Mouse (Mus musculus) spleen, adult 18-20 months (tissue): ENCODE data around the gene Wdr63.

ENCODE experiments used
- DNase-seq, 2 experiments: peaks; one replicate each; pipeline ENCODE4 v3.0.0; 2022; ENCODE audit warnings: mixed read lengths in 2 of 2

Gene Wdr63

GRCm38 (mm10) chr3:146107921-146108571 lies at the start of gene Wdr63:
Gene Wdr63 (minus strand): TSS chr3:146108130.
- DNase-seq = no peak

GRCm38 (mm10) chr3:146156811-146157210 lies 48.9 kb upstream of the Wdr63 start:
- DNase-seq = no peak

DNA sequence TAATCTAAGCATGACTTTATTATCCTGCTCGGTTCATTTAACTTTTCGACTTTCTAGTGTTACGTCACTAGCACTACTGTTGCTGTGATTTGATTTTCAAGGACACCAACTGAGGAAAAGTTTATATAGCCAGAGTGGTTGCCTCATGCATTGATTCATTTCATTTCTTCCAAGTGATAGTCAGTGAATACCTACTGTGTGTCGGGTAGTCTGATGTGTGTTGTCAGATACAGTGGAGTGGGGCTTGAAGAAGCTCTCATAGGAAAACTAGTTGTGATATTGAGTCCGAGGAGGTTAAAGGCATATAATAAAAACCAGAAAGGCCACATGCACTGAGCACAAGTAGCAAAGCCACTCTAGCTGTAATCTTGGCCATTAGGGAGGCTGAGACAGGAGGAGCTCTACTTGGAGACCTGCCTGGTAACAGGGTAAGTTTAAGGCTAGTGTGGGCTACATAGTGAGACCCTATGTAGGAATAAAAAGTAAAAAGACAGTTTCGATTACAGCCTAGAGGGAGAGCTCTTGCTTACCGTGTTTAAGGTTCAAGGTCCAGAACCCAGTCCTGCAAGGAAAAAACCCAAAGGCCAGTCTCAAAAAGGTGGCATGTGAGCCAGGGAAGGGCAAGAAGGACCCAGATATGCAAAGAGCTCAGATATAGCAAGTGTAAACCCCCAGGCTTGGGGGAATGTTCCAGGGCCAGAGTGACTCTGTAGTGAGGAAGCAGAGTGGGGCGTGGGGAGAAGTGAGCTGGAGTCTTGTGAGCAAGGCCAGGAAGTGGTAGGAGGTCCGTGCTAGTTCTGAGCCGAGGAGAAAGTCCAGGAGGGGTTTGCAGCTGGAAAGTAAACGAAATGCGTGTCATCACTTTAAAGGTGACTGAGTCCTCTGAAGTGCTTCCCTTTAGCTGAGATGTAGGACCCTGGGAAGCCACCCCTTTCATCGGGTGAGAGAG lies 48.0 kb upstream of the Wdr63 start:
- DNase-seq = no peak

DNA sequence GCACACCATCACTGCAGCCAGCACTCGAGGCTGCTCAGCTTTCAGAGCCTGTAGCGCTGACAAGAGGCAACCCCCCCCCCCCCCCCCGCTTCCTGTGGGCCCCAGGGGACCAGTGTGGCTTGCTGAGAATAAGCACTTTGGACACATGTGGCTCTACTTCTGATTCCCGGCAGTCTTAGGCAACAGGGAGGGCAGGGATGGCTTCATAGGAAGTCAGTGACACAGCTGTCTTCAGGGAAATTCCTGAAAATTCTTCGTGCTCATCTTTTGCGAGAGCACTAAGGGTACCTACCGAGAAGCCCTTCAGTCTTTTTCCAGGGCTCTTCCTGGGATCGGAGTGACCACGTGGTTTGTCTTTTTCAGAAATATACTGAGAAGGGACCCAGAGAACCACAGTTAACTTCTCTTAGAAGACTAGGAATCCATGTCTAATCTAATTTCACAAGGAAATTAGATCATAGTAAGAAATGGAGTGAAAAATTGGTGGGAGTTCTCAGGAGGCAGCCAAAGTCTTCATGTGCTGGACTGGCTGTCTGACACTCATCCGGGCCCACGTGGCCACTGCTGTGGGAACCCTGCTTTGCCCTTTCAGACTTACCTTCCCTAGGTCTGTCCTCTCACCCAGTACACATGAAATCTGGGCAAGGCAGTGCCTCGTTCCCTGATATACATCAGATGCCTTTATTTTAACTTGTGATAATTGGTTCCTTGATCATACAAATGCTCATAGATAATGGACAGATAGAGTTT lies 46.1 kb upstream of the Wdr63 start:
- DNase-seq = no peak

- DNase-seq = no peak
Observed at GRCm38 (mm10) chr3:146152913-146153312, 45.0 kb upstream of the Wdr63 start.

GRCm38 (mm10) chr3:146152348-146152747 lies 44.4 kb upstream of the Wdr63 start:
- peak in 1 of 2 experiments; percentile 24 for DNase-seq

DNA sequence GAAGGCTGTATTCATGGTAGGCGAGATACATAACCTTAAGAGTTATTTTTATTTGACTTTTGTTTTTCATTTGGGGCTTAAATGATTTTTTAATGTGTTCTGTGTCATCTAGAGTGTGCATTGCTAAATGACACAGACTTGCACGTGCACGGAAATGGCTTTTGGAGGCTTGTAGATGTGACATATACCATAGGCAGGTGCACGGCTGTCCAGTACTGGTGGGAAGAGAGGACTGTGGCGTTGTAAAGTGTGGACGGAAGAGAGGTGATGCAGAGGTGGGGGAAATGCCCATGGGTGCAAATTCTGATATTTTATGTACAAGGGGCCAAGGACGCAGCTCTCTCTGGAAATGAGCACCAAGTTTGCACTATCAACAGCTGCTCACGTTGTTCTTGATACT lies 43.8 kb upstream of the Wdr63 start:
- DNase-seq = no peak

DNA sequence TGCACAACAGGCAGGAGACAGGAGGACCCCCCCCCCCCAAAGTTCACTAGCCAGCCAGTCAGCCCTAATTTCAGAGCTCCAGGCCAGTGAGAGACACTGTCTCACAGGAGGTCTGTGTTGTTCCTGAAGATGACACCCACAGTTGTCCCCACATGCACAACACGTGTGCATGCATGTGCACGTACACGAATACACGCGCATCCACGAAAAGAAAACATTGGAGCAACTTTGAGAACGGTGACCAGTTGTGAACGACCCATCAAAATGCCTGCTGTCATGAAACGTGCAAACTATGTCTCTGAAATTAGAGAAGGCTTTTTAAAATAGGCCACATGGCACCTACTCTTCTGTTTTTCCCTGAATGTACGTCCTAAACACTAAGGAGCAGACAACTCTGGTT lies 43.4 kb upstream of the Wdr63 start:
- DNase-seq = no peak

DNA sequence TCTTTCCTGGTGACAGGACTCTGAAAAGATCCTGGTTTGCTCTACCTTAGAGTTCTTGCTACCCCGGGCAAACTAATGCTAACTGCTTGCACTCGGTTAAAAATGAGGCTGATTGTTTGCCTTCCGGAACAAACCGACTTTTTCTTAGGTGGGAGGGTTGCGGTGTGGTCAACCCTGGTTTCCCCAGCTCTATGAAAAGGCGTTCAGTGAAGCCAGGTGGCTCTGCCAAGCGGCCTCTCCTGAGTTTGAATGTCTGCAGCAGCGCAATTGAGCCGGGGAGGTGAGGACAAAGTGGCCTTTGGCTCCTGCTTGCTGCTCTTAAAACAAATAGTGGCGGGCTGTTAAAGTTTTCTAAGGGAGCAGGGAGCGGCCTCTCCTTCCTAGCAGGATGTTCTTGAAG lies 42.6 kb upstream of the Wdr63 start:
- peak; percentile 33 to 34 for DNase-seq

DNA sequence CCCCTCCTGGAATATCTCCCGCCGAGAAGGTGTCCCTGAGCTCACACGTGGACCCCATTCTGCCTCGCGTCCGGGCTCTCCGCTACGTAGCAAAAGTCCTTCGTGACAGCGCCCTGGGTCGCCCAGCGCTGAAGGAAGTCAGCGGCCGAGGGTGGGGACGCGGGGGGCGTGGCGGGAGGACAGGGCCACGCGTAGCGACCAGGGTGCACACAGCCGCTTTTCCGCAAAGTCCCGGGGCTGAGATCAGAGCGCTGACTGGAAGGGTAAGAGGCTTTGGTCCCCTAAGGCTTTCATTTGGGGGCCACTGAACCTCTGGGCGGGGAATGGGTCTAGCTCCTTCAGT lies 42.1 kb upstream of the Wdr63 start:
- DNase-seq = peak; percentile 71 to 77

DNA sequence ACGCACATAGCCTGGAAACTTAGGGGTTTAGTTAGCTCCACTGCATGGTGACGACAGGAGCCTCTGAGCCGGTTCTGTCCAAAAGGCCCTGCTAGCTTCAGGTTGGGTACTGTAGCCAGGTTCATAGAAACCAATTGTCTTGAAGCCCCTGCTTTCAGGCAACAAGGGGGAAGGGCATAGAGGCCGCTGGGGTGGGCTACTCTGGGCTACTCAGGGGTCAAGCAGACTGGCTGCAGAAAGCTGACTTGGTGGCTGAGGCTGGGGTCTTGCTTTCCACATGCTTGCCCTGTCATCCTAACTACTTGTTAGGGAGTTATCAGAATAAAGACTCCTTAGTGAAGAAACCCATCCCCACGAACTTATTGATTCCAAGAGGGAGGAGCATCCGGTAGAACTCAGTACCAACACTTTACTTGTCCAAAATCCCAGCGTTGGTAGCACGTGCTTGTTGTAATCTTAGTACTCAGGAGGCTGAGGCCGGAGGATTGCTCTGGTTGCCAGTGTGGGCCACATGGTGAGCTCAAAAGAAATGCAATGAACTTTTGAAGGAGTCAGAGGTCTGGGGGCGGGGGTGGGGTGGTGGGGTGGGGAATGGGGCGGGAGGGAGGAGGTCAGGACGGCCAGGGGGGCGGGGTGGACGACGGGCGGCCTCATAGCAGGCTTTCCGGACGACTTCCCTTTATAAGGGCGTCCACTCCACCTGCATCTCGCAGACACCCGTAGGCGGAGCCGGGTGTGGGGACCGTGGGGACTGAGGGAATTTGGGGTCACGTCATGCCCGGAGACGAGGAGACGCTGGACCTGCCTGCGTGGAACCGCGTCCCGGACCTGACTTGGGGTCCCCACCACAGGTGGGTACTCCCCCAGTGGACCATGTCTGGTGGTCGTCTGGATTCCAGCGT lies 41.5 kb upstream of the Wdr63 start, which contains the start of gene Mcoln2:
Gene Mcoln2, plus strand, starts transcription at position 678 of the 902 bp plus-strand sequence.
- DNase-seq = peak; percentile 52 to 55

DNA sequence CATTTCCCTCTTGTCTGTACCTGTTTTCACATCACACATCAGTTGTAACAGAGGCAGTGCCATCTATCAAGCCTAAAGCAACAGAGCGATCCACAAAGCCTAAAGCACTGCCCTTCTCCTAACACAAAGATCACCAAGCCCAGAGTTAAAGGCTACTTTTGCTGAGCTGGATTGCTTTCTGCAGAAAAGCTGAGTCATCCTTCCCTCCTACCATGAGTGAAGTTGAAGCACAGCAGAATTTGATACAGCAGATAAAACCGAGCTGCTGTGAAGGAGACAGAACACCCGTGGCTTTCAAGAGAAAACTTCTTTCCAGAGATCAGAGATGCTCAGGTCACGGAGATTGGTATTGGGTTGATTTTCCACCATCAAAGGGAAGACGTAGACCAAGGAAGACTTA lies 38.2 kb upstream of the Wdr63 start:
- DNase-seq = no peak

DNA sequence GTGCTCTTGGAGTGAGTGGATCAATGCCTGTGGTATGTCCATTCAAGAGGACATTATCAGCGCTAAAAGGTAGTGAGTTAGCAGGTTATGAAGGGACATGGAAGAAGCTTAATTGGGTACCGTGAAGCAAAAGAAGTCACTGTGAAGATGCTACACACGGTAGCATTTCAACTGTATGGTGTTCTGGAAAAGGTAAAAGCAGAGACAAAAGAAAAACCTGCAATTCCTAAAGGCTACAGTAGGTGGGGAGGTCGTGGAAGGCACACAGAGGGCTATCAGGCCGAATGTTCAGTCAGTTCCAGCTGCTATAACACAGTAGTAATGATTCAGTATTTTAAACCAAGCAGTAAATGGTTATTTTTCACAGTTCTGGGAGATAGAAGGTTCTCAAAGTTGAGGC lies 37.6 kb upstream of the Wdr63 start:
- DNase-seq = no peak

DNA sequence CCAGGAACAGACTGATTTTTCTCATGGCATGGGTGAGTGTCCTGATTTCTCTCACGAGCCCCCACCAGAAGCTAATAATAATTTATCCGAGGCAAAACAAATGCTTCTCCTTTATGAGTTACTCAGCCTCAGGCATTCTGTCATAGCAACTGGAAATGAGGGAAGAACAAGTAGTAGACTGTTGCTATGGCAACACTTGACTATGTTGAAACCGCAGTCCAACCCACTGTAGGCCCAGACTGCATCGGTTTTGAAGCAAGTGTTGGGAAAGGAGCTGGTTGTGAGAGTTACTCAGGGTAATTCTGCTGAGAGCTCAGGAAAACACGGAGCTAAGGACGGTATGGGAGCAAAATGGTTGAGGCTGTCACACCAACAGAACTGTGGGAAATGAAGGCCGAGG lies 34.6 kb upstream of the Wdr63 start:
- DNase-seq = no peak

DNA sequence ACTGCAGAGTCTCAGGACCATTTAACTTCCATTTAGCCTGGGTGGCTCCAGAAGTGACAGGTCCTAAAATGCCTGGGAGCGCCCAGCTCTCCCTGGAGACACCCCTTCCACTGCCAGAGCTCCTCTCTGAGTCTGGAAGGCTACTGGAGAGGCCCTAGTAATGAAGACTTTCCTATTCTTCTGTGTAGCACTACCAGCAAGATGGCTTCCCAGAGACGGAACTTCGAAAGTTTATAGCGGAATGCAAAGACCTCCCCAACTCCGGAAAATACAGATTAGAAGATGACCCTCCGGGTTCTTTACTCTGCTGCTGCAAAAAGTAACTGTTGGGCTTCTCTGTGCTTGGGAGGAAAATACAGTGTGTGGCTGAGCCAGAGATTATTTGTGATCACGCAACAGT lies 32.3 kb upstream of the Wdr63 start:
- DNase-seq = no peak

DNA sequence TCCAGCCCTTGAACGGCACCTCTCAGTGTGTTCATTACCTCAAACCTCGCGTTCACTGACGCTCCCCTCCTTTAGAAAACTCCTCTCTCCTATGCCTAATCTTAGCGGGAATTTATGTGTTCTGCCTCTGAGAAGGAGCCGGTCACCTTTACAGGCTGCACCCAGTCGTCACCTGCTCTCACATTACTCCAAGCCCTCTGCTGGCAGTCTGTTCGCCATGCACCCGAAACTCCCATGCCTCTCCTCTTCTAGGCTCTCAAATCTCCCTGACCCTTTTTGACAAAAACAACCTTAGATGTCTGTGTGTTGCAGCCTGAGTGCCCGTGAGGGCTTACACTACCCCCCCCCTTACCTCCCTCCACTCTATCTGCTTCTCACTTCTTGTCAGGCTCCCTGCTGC lies 28.5 kb upstream of the Wdr63 start:
- no peak for DNase-seq

- no peak for DNase-seq
Observed at GRCm38 (mm10) chr3:146135417-146135816, 27.5 kb upstream of the Wdr63 start.

DNA sequence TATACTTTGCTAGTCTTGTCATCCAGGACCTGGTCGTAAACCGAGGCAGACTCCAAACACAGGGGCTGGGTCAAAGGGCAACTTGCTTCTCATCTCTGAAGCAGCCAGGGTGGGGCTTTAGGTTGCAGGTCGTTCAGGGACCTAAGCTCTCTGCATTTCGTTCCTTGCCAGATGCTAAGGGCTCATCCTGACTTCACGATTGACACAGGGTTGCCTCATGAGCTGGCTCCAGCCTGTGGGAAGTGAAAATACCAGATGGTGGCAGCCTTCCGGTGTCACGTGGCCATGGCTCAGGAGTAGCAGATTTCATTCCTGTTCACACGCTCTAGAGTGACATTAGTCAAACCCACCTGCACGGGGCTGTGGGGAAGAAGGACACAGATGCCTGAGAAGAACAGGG lies 26.9 kb upstream of the Wdr63 start:
- peak in 1 of 2 experiments; percentile 47 for DNase-seq

- no peak for DNase-seq
Observed at GRCm38 (mm10) chr3:146127205-146127604, 19.3 kb upstream of the Wdr63 start.

DNA sequence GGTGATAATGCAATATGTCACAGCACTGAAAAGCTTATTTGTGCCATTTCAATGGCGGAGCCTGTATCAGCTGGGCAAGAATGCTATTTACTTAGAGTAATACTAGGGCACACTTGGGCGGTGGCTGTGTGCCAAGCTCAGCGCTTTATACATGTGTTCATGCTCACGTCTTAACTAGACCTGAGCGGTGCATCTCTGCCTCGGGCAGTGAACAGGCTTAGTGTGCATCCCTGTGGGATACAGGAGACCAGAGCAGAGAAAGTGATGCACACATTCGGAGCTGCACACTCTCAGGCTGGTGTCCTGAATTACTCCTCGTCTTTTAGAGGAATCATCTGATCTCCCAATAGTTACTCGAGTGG lies 15.5 kb upstream of the Wdr63 start:
- DNase-seq = no peak

GRCm38 (mm10) chr3:146122807-146123463 lies 15.0 kb upstream of the Wdr63 start:
- no peak for DNase-seq

DNA sequence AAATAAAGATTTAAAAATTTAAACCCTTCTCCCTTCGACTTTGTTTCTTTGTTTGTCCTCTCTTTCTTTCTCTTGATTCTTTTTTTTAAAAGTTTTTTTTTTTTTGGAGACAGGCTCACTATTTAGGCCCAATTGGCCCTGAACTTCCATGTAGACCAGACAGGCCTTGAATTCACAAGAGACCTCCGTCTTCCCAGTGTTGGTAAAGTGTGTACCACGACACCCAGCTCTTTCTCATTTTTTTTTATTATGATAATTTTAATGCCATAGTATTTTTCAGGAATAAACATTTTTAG lies 14.1 kb upstream of the Wdr63 start:
- DNase-seq = no peak
